Mouse (Mus musculus) spleen, adult 2 months (tissue): ENCODE data around the gene Gpr156. TPM values are rescaled to one million over a fixed set of nuclear protein-coding genes. Genes with fewer than 3 reads are reported as not detected.
"Not testable (repeated sequence)": the region's sequence is repeated elsewhere in the genome, so short reads cannot be mapped to it uniquely, and the experiment has no call there.

ENCODE experiments used
- DNase-seq, 2 experiments: peaks; one replicate each; pipeline versions ENCODE4 v3.0.0 to v3.0.0-alpha.2; 2012 to 2021; ENCODE audit warnings: low spot score in 2 of 2, low read depth in 1 of 2
- H3K27ac ChIP-seq: fragments of 200-500 bp; 2 replicates; pipeline ENCODE4 v1.5.1; 2012; ENCODE audit warnings: low read length, inconsistent platforms; ENCODE audit not compliant: insufficient read depth
- H3K27me3 ChIP-seq: fragments of 200-500 bp; 2 replicates; pipeline ENCODE4 v1.6.1; 2012; ENCODE audit warnings: mild to moderate bottlenecking, moderate library complexity, low read length, inconsistent platforms; ENCODE audit not compliant: control insufficient read depth, insufficient read depth
- H3K36me3 ChIP-seq: fragments of 200-500 bp; 2 replicates; pipeline ENCODE4 v1.6.1; 2012; ENCODE audit warnings: mild to moderate bottlenecking, low read length, inconsistent platforms; ENCODE audit not compliant: control insufficient read depth, insufficient read depth
- H3K4me1 ChIP-seq: fragments of 200-500 bp; 2 replicates; pipeline ENCODE4 v1.6.1; 2011; ENCODE audit warnings: inconsistent platforms; ENCODE audit not compliant: control insufficient read depth, insufficient read depth, insufficient read length
- H3K4me3 ChIP-seq: fragments of 200-500 bp; 2 replicates; pipeline ENCODE4 v1.5.1; 2011; ENCODE audit warnings: mild to moderate bottlenecking, inconsistent platforms; ENCODE audit not compliant: insufficient read depth, insufficient read length; ENCODE audit errors: extremely low read depth
- CTCF ChIP-seq: fragments of 200-500 bp; IDR thresholded peaks from 2 replicates; pipeline ENCODE4 v1.5.1; 2011; ENCODE audit warnings: mild to moderate bottlenecking, inconsistent platforms; ENCODE audit not compliant: insufficient read depth, insufficient read length, insufficient replicate concordance; ENCODE audit errors: extremely low read depth
- POLR2A ChIP-seq: fragments of 200-500 bp; IDR thresholded peaks from 2 replicates; pipeline ENCODE4 v1.6.1; 2011; ENCODE audit warnings: low read depth, low read length, inconsistent platforms
- WGBS: fragments of 180-500 bp; shearing (Covaris S2); methylation state at CpG from one replicate; pipeline ENCODE4 v1.1.7; 2018; 5-methylcytosine and 5-hydroxymethylcytosine counted together
- polyA plus RNA-seq: library from polyadenylated mRNA; depleted of rRNA; stranded (reverse); fragments of >200 nt; gene quantifications from 2 replicates; pipeline ENCODE4 v1.2.3, GENCODE M21; 2012

Gene Gpr156
- polyA plus RNA-seq, 1 experiment, result 0.69 TPM

DNA sequence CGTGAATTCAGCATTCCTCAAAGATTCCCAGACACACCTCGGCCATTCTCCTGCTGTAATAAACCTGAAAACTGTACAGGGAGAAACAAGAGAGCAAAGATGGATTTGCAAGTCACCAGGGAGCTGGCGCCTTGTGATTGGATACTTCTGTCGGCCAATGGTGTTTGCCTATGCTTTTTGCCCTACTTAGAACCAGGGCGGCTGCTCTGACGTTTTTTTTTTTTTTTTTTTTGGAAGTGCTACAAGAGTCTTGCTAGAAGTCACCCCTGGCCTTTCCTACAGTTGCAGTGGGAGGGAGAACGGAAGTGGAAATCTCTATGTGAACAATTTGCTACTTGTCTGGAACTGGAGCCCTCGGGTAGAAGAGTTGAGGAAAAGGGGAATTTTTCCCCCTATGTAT is 56.1 kb downstream of the Gpr156 start:
- no peak overlapping the region for H3K27ac ChIP-seq
- no peaks in the 10 kb centered on the region for H3K36me3 ChIP-seq
- no peaks in the 10 kb centered on the region for H3K4me1 ChIP-seq
- H3K27me3 ChIP-seq, result no peaks in the 10 kb centered on the region
- TF ChIP-seq POLR2A (no peak), CTCF (no peak)
- no peak for DNase-seq
- H3K4me3 ChIP-seq, result no peak overlapping the region
- WGBS, result 72% methylated on average over 8 of the region's 8 CpGs

DNA sequence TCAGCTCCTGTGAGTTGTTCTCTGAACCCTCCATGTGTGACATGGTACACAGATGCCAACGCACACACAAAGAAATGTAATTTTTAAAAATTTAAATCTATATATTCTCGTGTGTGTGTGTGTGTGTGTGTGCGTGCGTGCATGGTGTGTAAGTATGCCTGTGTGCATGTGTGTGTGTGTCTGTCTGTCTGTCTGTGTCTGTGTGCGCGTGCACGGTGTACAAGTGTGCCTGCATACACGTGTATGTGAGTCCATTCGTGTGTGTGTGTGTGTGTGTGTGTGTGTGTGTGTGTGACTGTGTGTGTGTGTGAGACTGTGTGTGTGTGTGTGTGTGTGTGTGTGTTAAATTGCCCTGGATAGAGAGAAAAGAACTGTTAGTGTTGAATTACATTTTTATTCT is 56.9 kb downstream of the Gpr156 start:
- H3K27ac ChIP-seq, H3K36me3 ChIP-seq: not testable (repeated sequence)
- WGBS, result 86% methylated on average over 9 of the region's 9 CpGs

DNA sequence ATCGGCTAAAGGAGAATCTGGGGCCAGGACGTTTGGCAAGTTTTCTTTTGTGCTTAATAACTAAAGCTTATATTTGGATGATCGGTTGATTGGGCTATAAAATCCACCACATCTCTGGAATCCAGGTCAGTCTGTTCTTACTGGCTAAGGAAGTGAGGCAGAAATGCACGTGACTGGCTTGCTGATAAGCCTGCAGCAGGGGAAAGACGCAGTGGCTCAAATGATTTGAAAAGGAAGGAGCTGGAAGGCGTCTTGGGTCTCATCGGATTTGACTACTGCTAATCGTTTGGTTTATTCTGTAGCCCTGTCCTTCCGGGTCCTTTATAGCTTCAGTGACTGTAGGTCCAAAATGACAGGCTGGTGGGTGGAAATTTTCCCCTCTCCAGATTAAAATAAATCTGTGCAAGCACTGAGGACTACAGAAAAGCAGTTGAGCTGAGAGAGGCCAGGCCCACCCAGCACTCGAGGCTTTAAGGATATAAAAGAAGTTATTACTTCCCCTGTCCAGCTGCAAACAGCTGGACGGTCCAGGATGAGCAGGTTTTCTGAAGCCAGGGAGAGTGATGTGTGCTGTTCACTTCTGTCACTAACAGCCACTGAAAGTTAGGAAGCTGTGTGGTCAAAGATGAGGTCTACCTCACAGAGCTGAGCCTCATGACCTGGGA is 57.7 kb downstream of the Gpr156 start:
- Histone ChIP-seq H3K4me3 (no peak overlapping the region), H3K27me3 (no peaks in the 10 kb centered on the region), H3K36me3 (no peaks in the 10 kb centered on the region), H3K4me1 (no peaks in the 10 kb centered on the region), H3K27ac (no peak overlapping the region)
- TF ChIP-seq POLR2A (no peak), CTCF (no peak)
- no peak for DNase-seq
- WGBS, result 73% methylated on average over 11 of the region's 11 CpGs

More for the DNA sequence above, 56.9 kb downstream of the Gpr156 start:
- not testable (repeated sequence) for H3K27me3 ChIP-seq, H3K4me1 ChIP-seq, DNase-seq, H3K4me3 ChIP-seq

DNA sequence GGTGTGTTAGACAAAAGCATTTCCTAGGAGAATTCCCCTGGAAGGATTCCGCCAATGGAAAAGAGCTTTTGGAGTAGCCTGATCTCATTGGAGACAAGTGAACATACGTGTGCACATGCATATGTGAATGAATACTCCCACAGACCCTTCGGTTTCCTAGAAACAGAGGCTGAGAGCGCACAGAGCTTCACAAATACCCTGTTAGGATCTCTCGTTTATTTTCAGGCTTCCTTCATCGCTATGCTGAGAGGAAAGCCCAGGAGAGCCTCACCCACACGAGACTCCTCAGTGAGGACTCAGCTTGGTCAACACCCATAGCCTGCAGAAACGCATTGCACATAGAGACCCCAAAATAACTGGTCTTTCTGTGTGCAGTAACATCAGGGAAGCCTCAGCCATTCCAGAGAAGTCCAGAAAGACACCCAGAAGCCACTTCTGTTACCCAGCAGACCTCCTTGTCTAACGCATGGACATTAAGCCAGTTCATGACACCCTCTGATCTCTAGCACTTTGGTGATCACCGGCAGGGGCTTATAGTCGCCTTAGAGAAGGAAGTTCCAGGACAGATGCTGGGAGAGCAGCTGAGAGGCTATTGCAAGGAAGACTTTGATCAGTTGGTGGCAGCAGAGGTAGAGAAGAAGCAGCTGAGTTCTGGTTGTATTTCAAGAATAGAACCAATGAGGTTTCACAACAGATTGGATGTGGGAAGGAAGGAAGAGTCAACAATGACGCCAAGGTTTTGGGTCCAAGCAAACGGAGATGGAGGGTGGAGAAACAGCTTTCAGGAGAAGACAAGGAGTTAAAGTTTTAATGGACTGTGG is 58.4 kb downstream of the Gpr156 start:
- no peak for DNase-seq
- no peak overlapping the region for H3K27ac ChIP-seq
- TF ChIP-seq CTCF (no peak), POLR2A (no peak)
- H3K27me3 ChIP-seq, result no peaks in the 10 kb centered on the region
- no peaks in the 10 kb centered on the region for H3K4me1 ChIP-seq
- H3K4me3 ChIP-seq, result no peak overlapping the region
- no peaks in the 10 kb centered on the region for H3K36me3 ChIP-seq
- WGBS, result 51% methylated on average over 13 of the region's 13 CpGs

DNA sequence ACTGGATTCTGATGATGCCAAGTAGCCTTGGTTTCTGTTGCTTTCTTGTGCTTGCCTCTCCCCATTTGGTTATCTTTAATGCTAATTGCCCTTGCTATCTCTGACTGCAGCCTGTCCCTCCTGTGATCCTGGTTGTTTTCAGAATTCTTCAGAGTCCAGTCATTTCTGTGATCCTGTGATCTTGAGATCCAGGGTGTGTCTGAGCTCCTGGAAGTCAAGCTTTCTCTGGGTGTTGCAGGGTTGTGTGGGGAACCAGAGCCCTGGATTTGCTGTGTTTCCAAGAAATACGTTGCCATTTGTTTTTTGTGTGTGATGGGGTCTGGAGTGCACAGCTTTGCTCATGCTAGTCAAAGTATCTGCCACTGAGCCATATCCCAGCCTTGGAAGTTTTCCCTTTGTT is 65.6 kb downstream of the Gpr156 start:
- WGBS, result 86% methylated on average over 1 of the region's 1 CpGs
- TF ChIP-seq CTCF, result no peak
- TF ChIP-seq POLR2A, result no peak
- Histone ChIP-seq H3K4me3 (no peak overlapping the region), H3K36me3 (no peaks in the 10 kb centered on the region), H3K27ac (no peak overlapping the region), H3K4me1 (no peaks in the 10 kb centered on the region), H3K27me3 (no peaks in the 10 kb centered on the region)
- DNase-seq, result no peak

DNA sequence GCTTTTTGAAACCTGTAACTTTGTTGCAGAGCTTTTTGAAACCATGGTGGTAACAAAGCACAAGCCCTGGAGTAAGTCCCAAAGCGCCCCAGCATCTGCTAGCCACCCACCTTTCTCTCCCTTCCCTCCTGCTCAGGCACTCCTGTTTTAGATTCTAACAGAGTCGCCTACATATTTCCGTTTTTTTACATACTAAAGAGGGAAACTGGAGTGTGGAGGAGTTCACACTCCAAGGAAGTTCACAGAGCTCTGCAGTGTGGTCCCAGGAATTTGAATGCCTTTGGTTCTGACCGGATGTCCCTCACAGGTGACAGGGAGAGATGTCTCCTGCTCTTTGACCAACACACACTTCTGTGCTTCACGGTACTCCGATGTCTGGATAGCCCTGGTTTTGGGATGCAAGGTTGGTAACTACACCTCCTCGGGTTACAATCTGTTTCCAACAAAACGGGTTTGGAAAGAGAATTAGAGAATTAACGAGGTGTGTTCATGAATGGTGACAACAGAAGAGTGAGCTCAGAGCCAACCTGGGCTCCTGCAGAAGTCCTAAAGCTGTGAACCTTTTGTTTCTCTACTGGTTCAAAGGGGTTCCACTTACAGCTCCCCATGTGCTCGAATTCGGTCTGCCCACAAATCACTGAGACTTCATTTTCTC is 72.0 kb downstream of the Gpr156 start:
- no peak overlapping the region for H3K4me3 ChIP-seq
- no peaks in the 10 kb centered on the region for H3K36me3 ChIP-seq
- DNase-seq, result no peak
- no peak overlapping the region for H3K27ac ChIP-seq
- WGBS, result 69% methylated on average over 11 of the region's 11 CpGs
- H3K4me1 ChIP-seq, result no peaks in the 10 kb centered on the region
- TF ChIP-seq POLR2A, result no peak
- no peak for TF ChIP-seq CTCF
- no peaks in the 10 kb centered on the region for H3K27me3 ChIP-seq

DNA sequence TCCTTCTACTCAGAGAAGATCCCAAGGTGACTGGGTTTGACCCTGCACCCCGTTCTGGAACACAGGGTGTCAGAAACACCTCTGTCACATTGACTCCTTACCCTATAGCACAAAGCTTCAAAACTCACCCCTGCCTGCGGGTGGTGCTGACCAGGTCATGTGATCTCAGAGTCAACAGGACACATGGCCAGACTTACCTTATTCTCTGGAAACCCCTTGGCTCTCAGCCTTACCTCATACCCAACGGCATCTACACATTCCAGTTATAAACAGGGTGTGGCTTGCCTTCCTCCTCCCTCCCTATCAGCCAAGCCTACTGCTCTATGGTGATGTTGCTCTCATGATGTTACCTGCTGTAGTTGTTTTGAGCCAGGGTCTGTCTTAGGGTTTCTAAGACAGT is 73.5 kb downstream of the Gpr156 start:
- H3K27me3 ChIP-seq, result no peaks in the 10 kb centered on the region
- TF ChIP-seq CTCF, result no peak
- TF ChIP-seq POLR2A, result no peak
- H3K4me3 ChIP-seq, result no peak overlapping the region
- 72% methylated on average over 3 of the region's 3 CpGs for WGBS
- no peak for DNase-seq
- no peaks in the 10 kb centered on the region for H3K36me3 ChIP-seq
- no peak overlapping the region for H3K27ac ChIP-seq
- no peaks in the 10 kb centered on the region for H3K4me1 ChIP-seq
